Mouse (Mus musculus): Measurements from ENCODE around the gene Pot1a. TPM values are rescaled to one million over a fixed set of nuclear protein-coding genes. Genes with fewer than 3 reads are reported as not detected.

Gene Pot1a
- 37.5 and 38.4 TPM in 2 replicates for polyA plus RNA-seq (2014; fragmentation: Nextera tagmentation; extraction: Ambion mirVana)

GRCm38 (mm10) chr6:25808806-25809495, at the start of gene Pot1a:
Pot1a (minus strand) TSS chr6:25809246.
- H3K27ac ChIP-seq (ENCODE audit: low read depth, low read length): peak within 1 kb of the TSS; percentile 81
- WGBS: under 1% methylated on average over 34 of the region's 34 CpGs
- peaks cover 4% of the 10 kb centered on the region; the same call in 1 of the 2 replicates for H3K4me1 ChIP-seq (replicated peaks; ENCODE audit: control insufficient read depth, insufficient read depth, low read length)
- peak within 1 kb of the TSS; percentile 80 for H3K9ac ChIP-seq (ENCODE audit: low read depth, low read length)
- DNase-seq (ENCODE audit: low spot score) (peak; percentile 97), ATAC-seq (replicated peaks; ENCODE audit: low FRiP score) (peak; percentile 98)
- peak within 1 kb of the TSS; percentile 69 for H3K4me3 ChIP-seq (ENCODE audit: low read depth, low read length)
- no peaks in the 10 kb centered on the region for H3K9me3 ChIP-seq (ENCODE audit: control insufficient read depth, low read length)
- H3K27me3 ChIP-seq (replicated peaks; ENCODE audit: control insufficient read depth, insufficient read depth, low read length): no peaks in the 10 kb centered on the region
- H3K4me2 ChIP-seq: peak within 1 kb of the TSS; percentile 68
- no peaks in the 10 kb centered on the region for H3K36me3 ChIP-seq (ENCODE audit: control insufficient read depth, insufficient read depth, low read length)

GRCm38 (mm10) chr6:25836261-25836660, 27.2 kb upstream of the Pot1a start:
- H3K36me3 ChIP-seq (ENCODE audit: control insufficient read depth, insufficient read depth, low read length): no peaks in the 10 kb centered on the region
- H3K4me1 ChIP-seq (replicated peaks; ENCODE audit: control insufficient read depth, insufficient read depth, low read length): no peaks in the 10 kb centered on the region
- no peak overlapping the region for H3K9ac ChIP-seq (ENCODE audit: low read depth, low read length)
- DNase-seq (ENCODE audit: low spot score) (no peak), ATAC-seq (replicated peaks; ENCODE audit: low FRiP score) (no peak)
- no peak overlapping the region for H3K4me3 ChIP-seq (ENCODE audit: low read depth, low read length)
- 54% methylated on average over 2 of the region's 2 CpGs for WGBS
- H3K27me3 ChIP-seq (replicated peaks; ENCODE audit: control insufficient read depth, insufficient read depth, low read length): no peaks in the 10 kb centered on the region
- H3K4me2 ChIP-seq: no peak overlapping the region
- no peaks in the 10 kb centered on the region for H3K9me3 ChIP-seq (ENCODE audit: control insufficient read depth, low read length)
- H3K27ac ChIP-seq (ENCODE audit: low read depth, low read length): no peak overlapping the region

GRCm38 (mm10) chr6:25806021-25806420, 3.0 kb downstream of the Pot1a start:
- Histone ChIP-seq H3K9me3 (ENCODE audit: control insufficient read depth, low read length) (no peaks in the 10 kb centered on the region), H3K9ac (ENCODE audit: low read depth, low read length) (no peak overlapping the region), H3K4me2 (no peak overlapping the region), H3K4me1 (replicated peaks; ENCODE audit: control insufficient read depth, insufficient read depth, low read length) (peaks cover 4% of the 10 kb centered on the region; the same call in 1 of the 2 replicates), H3K27me3 (replicated peaks; ENCODE audit: control insufficient read depth, insufficient read depth, low read length) (no peaks in the 10 kb centered on the region), H3K27ac (ENCODE audit: low read depth, low read length) (no peak overlapping the region), H3K36me3 (ENCODE audit: control insufficient read depth, insufficient read depth, low read length) (0 out of 2 replicates have a peak, but pooled peaks cover 2% of the 10 kb centered on the region), H3K4me3 (ENCODE audit: low read depth, low read length) (no peak overlapping the region)
- no peak for ATAC-seq (replicated peaks; ENCODE audit: low FRiP score)
- 84% methylated on average over 3 of the region's 3 CpGs for WGBS
- no peak for DNase-seq (ENCODE audit: low spot score)

- Histone ChIP-seq H3K36me3 (ENCODE audit: control insufficient read depth, insufficient read depth, low read length) (peaks cover 2% of the 10 kb centered on the region; the same call in 1 of the 2 replicates), H3K9me3 (ENCODE audit: control insufficient read depth, low read length) (no peaks in the 10 kb centered on the region), H3K4me1 (replicated peaks; ENCODE audit: control insufficient read depth, insufficient read depth, low read length) (peaks cover 3% of the 10 kb centered on the region; the same call in 1 of the 2 replicates), H3K4me2 (no peak overlapping the region), H3K4me3 (ENCODE audit: low read depth, low read length) (no peak overlapping the region), H3K9ac (ENCODE audit: low read depth, low read length) (no peak overlapping the region), H3K27me3 (replicated peaks; ENCODE audit: control insufficient read depth, insufficient read depth, low read length) (no peaks in the 10 kb centered on the region), H3K27ac (ENCODE audit: low read depth, low read length) (no peak overlapping the region)
- ATAC-seq (replicated peaks; ENCODE audit: low FRiP score): no peak
- 90% methylated on average over 3 of the region's 3 CpGs for WGBS
- DNase-seq (ENCODE audit: low spot score): no peak
Observed at GRCm38 (mm10) chr6:25802269-25802668, 6.8 kb downstream of the Pot1a start.

- Histone ChIP-seq H3K4me2 (no peak overlapping the region), H3K27me3 (replicated peaks; ENCODE audit: control insufficient read depth, insufficient read depth, low read length) (no peaks in the 10 kb centered on the region), H3K27ac (ENCODE audit: low read depth, low read length) (no peak overlapping the region), H3K36me3 (ENCODE audit: control insufficient read depth, insufficient read depth, low read length) (peaks cover 2% of the 10 kb centered on the region; the same call in 1 of the 2 replicates), H3K9ac (ENCODE audit: low read depth, low read length) (no peak overlapping the region), H3K4me1 (replicated peaks; ENCODE audit: control insufficient read depth, insufficient read depth, low read length) (no peaks in the 10 kb centered on the region), H3K9me3 (ENCODE audit: control insufficient read depth, low read length) (no peaks in the 10 kb centered on the region), H3K4me3 (ENCODE audit: low read depth, low read length) (no peak overlapping the region)
- DNase-seq (ENCODE audit: low spot score): no peak
- no peak for ATAC-seq (replicated peaks; ENCODE audit: low FRiP score)
- WGBS: 91% methylated on average over 6 of the region's 6 CpGs
Observed at GRCm38 (mm10) chr6:25801230-25801629, 7.8 kb downstream of the Pot1a start.

GRCm38 (mm10) chr6:25768238-25768637, 40.8 kb downstream of the Pot1a start:
- Histone ChIP-seq H3K27ac (ENCODE audit: low read depth, low read length) (no peak overlapping the region), H3K9me3 (ENCODE audit: control insufficient read depth, low read length) (no peaks in the 10 kb centered on the region), H3K9ac (ENCODE audit: low read depth, low read length) (no peak overlapping the region), H3K36me3 (ENCODE audit: control insufficient read depth, insufficient read depth, low read length) (peaks cover 9% of the 10 kb centered on the region; the same call in 1 of the 2 replicates), H3K27me3 (replicated peaks; ENCODE audit: control insufficient read depth, insufficient read depth, low read length) (no peaks in the 10 kb centered on the region), H3K4me3 (ENCODE audit: low read depth, low read length) (no peak overlapping the region), H3K4me2 (no peak overlapping the region), H3K4me1 (replicated peaks; ENCODE audit: control insufficient read depth, insufficient read depth, low read length) (no peaks in the 10 kb centered on the region)
- ATAC-seq (replicated peaks; ENCODE audit: low FRiP score): no peak
- no peak for DNase-seq (ENCODE audit: low spot score)
- WGBS: 84% methylated on average over 3 of the region's 3 CpGs

GRCm38 (mm10) chr6:25767552-25767951, 41.5 kb downstream of the Pot1a start:
- DNase-seq (ENCODE audit: low spot score): no peak
- no peak overlapping the region for H3K4me3 ChIP-seq (ENCODE audit: low read depth, low read length)
- peaks cover 9% of the 10 kb centered on the region; the same call in 1 of the 2 replicates for H3K36me3 ChIP-seq (ENCODE audit: control insufficient read depth, insufficient read depth, low read length)
- H3K27me3 ChIP-seq (replicated peaks; ENCODE audit: control insufficient read depth, insufficient read depth, low read length): no peaks in the 10 kb centered on the region
- H3K4me1 ChIP-seq (replicated peaks; ENCODE audit: control insufficient read depth, insufficient read depth, low read length): no peaks in the 10 kb centered on the region
- 87% methylated on average over 8 of the region's 8 CpGs for WGBS
- ATAC-seq (replicated peaks; ENCODE audit: low FRiP score): no peak
- no peak overlapping the region for H3K9ac ChIP-seq (ENCODE audit: low read depth, low read length)
- H3K4me2 ChIP-seq: no peak overlapping the region
- no peaks in the 10 kb centered on the region for H3K9me3 ChIP-seq (ENCODE audit: control insufficient read depth, low read length)
- H3K27ac ChIP-seq (ENCODE audit: low read depth, low read length): no peak overlapping the region

GRCm38 (mm10) chr6:25767073-25767472, 42.0 kb downstream of the Pot1a start:
- no peak for DNase-seq (ENCODE audit: low spot score)
- Histone ChIP-seq H3K9me3 (ENCODE audit: control insufficient read depth, low read length) (no peaks in the 10 kb centered on the region), H3K27ac (ENCODE audit: low read depth, low read length) (no peak overlapping the region), H3K4me1 (replicated peaks; ENCODE audit: control insufficient read depth, insufficient read depth, low read length) (no peaks in the 10 kb centered on the region), H3K27me3 (replicated peaks; ENCODE audit: control insufficient read depth, insufficient read depth, low read length) (no peaks in the 10 kb centered on the region), H3K9ac (ENCODE audit: low read depth, low read length) (no peak overlapping the region), H3K36me3 (ENCODE audit: control insufficient read depth, insufficient read depth, low read length) (peaks cover 9% of the 10 kb centered on the region; the same call in 1 of the 2 replicates), H3K4me3 (ENCODE audit: low read depth, low read length) (no peak overlapping the region), H3K4me2 (no peak overlapping the region)
- ATAC-seq (replicated peaks; ENCODE audit: low FRiP score): peak; percentile 31; the same call in 1 of the 2 replicates
- WGBS: 83% methylated on average over 7 of the region's 7 CpGs

- no peak overlapping the region for H3K27ac ChIP-seq (ENCODE audit: low read depth, low read length)
- H3K9me3 ChIP-seq (ENCODE audit: control insufficient read depth, low read length): no peaks in the 10 kb centered on the region
- H3K36me3 ChIP-seq (ENCODE audit: control insufficient read depth, insufficient read depth, low read length): peaks cover 14% of the 10 kb centered on the region; the same call in 1 of the 2 replicates
- H3K4me2 ChIP-seq: no peak overlapping the region
- 86% methylated on average over 10 of the region's 10 CpGs for WGBS
- no peaks in the 10 kb centered on the region for H3K27me3 ChIP-seq (replicated peaks; ENCODE audit: control insufficient read depth, insufficient read depth, low read length)
- no peak overlapping the region for H3K4me3 ChIP-seq (ENCODE audit: low read depth, low read length)
- no peaks in the 10 kb centered on the region for H3K4me1 ChIP-seq (replicated peaks; ENCODE audit: control insufficient read depth, insufficient read depth, low read length)
- no peak overlapping the region for H3K9ac ChIP-seq (ENCODE audit: low read depth, low read length)
- DNase-seq (ENCODE audit: low spot score) (no peak), ATAC-seq (replicated peaks; ENCODE audit: low FRiP score) (no peak)
Observed at GRCm38 (mm10) chr6:25766283-25766682, 42.8 kb downstream of the Pot1a start.
